Mouse (Mus musculus) kidney, adult 2 months (tissue): ENCODE results near the gene Dkk2.

Experiments
- CTCF ChIP-seq: fragments of 200-500 bp; conservative IDR thresholded peaks from 2 replicates; pipeline ENCODE4 v1.5.1; 2011; ENCODE audit warnings: low read depth, mild to moderate bottlenecking, control low read depth, low read length, moderate library complexity, mixed read lengths; ENCODE audit not compliant: insufficient read depth, insufficient read length
- POLR2A ChIP-seq: fragments of 200-500 bp; IDR thresholded peaks from one replicate; pipeline ENCODE4 v1.6.1; 2011; ENCODE audit warnings: low read depth, low read length, control low read depth

DNA sequence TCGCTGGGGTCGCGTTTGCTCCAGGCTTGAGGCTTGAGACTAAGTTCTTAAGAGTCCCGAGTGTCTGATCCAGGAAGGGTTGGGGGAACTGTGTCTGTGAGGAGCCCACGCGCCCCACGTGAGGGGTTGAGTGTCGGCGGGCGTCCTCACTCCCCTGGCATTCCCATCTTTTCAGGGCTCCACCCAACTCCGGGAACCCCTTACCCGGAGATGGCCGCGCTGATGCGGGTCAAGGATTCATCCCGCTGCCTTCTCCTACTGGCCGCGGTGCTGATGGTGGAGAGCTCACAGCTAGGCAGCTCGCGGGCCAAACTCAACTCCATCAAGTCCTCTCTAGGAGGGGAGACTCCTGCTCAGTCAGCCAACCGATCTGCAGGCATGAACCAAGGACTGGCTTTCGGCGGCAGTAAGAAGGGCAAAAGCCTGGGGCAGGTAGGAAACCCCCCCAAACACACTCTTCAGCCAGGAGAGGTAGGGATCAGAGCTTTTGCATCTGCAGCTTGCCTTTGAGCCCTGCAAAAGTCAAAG lies 795 bp downstream of the Dkk2 start:
- no peak for TF ChIP-seq CTCF
- no peak for TF ChIP-seq POLR2A
